Mouse (Mus musculus): Measurements from ENCODE around the gene Gm20388.

DNA sequence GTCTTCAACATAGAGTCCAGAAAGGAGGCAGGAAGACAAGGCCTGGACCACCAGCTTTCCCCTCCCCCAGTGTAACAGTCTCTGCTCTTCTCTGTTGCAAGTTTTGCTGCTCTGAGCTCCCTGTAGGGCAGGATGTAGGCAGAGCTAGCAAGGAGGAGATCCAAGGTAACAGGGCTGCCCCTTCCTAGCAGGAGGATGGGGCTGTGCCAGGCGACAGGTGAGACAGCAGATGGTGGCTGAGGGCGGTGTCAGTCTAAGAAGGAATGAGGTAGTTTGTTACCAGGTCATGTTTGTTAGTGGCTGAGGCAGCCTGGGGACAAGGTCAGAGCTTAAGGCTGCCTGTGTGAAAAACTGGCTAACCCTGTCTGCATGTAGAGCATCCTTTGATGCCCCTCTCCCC is 1789.3 kb downstream of the Gm20388 start:
- TF ChIP-seq CTCF (IDR thresholded peaks at IDR 0.05; ENCODE audit: control insufficient read depth, insufficient read depth, low read length), result no peak
- no peak for TF ChIP-seq POLR2A (IDR thresholded peaks at IDR 0.05; ENCODE audit: borderline replicate concordance, control insufficient read depth, low read depth, low read length)

Measured in bone marrow, adult 2 months (tissue).